Mouse (Mus musculus): ENCODE results near the gene Rin3. TPM values are rescaled to one million over a fixed set of nuclear protein-coding genes. Genes with fewer than 3 reads are reported as not detected.

The Rin3 gene
- polyA plus RNA-seq, 1 experiment from 2014 or later: 1.7 TPM

DNA sequence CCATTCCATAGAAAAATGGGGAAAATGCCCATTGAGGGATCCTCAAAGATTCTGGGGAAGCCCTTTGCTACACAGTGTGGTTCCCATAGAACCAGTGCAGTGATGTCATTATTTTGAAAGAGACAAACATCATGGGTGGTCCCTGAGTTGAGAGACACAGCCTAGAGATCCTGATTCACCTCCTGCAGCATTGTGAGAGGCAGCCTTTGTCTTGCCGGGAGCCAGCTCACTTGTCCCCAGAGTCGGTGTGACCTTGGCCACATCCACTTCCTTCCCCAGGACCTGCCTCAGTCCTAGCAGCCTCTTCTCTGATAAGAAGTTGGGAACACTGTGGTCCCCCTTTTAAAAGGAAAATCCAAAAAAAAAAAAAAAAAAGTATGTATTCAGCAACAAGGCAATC is 36.3 kb downstream of the Rin3 start:
- H3K9me3 ChIP-seq (ENCODE audit: control insufficient read depth, low read length): no peaks in the 10 kb centered on the region
- no peak for ATAC-seq
- H3K4me1 ChIP-seq (replicated peaks; ENCODE audit: control insufficient read depth, insufficient read depth, low read length): no peaks in the 10 kb centered on the region
- H3K4me3 ChIP-seq (replicated peaks; ENCODE audit: low read length): no peak overlapping the region
- no peak overlapping the region for H3K9ac ChIP-seq (replicated peaks; ENCODE audit: low read depth, low read length)
- H3K27ac ChIP-seq (ENCODE audit: low read length): no peak overlapping the region
- H3K36me3 ChIP-seq (ENCODE audit: control insufficient read depth, insufficient read depth): no peaks in the 10 kb centered on the region
- H3K4me2 ChIP-seq (ENCODE audit: low read length): no peak overlapping the region
- 32% methylated on average over 2 of the region's 2 CpGs for WGBS
- H3K27me3 ChIP-seq (replicated peaks; ENCODE audit: control insufficient read depth, insufficient read depth, low read length): no peaks in the 10 kb centered on the region

DNA sequence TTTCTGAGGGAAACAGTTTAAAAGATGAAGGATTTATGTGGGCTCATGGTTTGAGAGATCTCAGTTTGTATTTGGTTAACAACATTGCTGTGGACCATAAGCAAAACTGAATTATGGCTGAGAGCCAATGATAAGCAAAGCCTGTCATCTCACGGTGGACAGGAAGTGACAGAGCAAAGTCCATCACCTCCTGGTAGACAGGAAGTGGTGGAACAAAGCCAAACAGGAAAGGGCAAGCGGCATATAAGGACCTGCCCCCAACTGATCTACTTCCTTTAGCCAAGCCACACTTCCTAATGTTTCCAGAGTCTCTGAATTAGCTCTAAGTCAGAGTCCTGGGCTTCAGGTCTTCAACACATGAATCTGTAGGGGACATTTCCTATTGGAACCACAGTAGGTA is 37.1 kb downstream of the Rin3 start:
- no peaks in the 10 kb centered on the region for H3K9me3 ChIP-seq (ENCODE audit: control insufficient read depth, low read length)
- no peaks in the 10 kb centered on the region for H3K27me3 ChIP-seq (replicated peaks; ENCODE audit: control insufficient read depth, insufficient read depth, low read length)
- H3K4me2 ChIP-seq (ENCODE audit: low read length): no peak overlapping the region
- H3K4me1 ChIP-seq (replicated peaks; ENCODE audit: control insufficient read depth, insufficient read depth, low read length): no peaks in the 10 kb centered on the region
- 80% methylated on average over 2 of the region's 2 CpGs for WGBS
- H3K4me3 ChIP-seq (replicated peaks; ENCODE audit: low read length): no peak overlapping the region
- H3K36me3 ChIP-seq (ENCODE audit: control insufficient read depth, insufficient read depth): no peaks in the 10 kb centered on the region
- no peak for ATAC-seq
- H3K27ac ChIP-seq (ENCODE audit: low read length): no peak overlapping the region
- no peak overlapping the region for H3K9ac ChIP-seq (replicated peaks; ENCODE audit: low read depth, low read length)

DNA sequence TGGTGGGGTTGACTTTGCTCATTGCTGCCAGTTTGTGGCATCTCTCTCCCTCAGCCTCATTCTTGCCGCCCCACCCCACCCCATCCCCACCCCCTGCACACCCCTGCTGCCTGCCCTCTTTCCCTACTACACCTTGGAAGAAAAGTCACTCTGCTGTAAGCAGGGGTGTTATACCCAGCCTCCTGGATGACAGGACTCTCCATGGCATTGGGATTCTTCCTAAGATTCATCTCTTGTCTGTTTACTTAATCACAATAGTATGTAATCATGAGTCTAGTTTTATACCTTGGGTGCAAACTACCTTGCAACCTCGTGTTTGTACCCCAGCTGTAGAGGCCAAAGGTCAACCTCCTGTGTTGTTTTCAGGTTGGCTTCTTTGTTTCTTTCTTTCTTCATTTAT is 37.5 kb downstream of the Rin3 start:
- Histone ChIP-seq H3K36me3 (ENCODE audit: control insufficient read depth, insufficient read depth) (no peaks in the 10 kb centered on the region), H3K9ac (replicated peaks; ENCODE audit: low read depth, low read length) (no peak overlapping the region), H3K4me2 (ENCODE audit: low read length) (no peak overlapping the region), H3K4me1 (replicated peaks; ENCODE audit: control insufficient read depth, insufficient read depth, low read length) (no peaks in the 10 kb centered on the region), H3K27me3 (replicated peaks; ENCODE audit: control insufficient read depth, insufficient read depth, low read length) (no peaks in the 10 kb centered on the region), H3K9me3 (ENCODE audit: control insufficient read depth, low read length) (no peaks in the 10 kb centered on the region), H3K27ac (ENCODE audit: low read length) (no peak overlapping the region), H3K4me3 (replicated peaks; ENCODE audit: low read length) (no peak overlapping the region)
- ATAC-seq: no peak
- WGBS: 48% methylated on average over 2 of the region's 2 CpGs

DNA sequence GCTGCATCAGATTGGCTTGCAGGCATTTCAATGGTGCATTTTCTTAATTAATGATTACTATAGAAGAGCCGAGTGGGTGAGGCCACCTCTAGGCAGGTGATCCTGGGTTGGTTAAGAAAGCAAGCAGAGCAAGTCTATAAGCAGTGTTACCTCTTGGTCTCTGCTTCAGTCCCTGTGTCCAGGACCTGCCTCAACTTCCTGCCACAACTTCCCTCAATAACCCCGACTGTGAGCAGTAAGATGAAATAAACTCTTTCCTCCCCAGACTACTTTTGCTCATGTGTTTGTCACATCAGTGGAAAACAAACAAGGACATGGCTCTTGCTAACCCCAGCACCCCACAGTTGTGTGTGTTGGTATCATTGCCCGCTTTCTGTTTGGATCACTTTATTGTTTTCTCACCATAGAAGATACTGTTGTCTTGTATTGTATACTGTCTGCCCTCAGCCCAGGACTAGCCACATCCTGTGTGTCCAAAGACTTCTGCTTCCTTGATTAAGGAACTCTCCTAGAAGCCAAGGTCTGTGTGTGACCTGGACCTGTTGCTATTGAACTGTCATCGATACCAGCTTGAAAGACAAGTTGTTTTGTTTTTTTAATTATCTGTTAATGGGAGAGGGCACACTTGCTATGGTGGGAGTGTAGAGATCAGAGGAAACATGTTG is 38.3 kb downstream of the Rin3 start:
- no peak for ATAC-seq
- H3K4me3 ChIP-seq (replicated peaks; ENCODE audit: low read length): no peak overlapping the region

DNA sequence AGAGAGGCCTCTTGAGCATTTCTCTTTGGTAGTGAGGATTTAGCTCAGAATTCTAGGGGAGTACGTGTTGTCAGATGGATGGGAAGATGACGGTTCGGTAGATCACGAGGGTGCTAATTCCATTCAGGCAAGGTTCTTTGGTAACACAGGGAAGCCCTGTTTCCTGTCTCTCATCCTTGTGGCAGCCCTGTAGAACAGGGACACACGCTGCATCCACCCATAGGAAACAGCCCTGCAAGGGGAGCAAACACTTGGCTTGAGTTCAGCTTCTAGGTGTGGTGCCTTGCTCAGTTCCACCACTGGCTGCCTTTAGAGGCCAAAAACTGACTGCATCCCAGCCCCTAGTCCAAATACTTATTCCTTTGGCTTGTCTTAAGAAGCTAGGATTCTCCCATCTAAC is 39.0 kb downstream of the Rin3 start:
- Histone ChIP-seq H3K4me1 (replicated peaks; ENCODE audit: control insufficient read depth, insufficient read depth, low read length) (no peaks in the 10 kb centered on the region), H3K36me3 (ENCODE audit: control insufficient read depth, insufficient read depth) (no peaks in the 10 kb centered on the region), H3K27me3 (replicated peaks; ENCODE audit: control insufficient read depth, insufficient read depth, low read length) (no peaks in the 10 kb centered on the region), H3K4me2 (ENCODE audit: low read length) (no peak overlapping the region), H3K27ac (ENCODE audit: low read length) (no peak overlapping the region), H3K9me3 (ENCODE audit: control insufficient read depth, low read length) (no peaks in the 10 kb centered on the region), H3K9ac (replicated peaks; ENCODE audit: low read depth, low read length) (no peak overlapping the region), H3K4me3 (replicated peaks; ENCODE audit: low read length) (no peak overlapping the region)
- WGBS: 82% methylated on average over 5 of the region's 5 CpGs
- no peak for ATAC-seq

More for the DNA sequence above, 38.3 kb downstream of the Rin3 start:
- no peaks in the 10 kb centered on the region for H3K27me3 ChIP-seq (replicated peaks; ENCODE audit: control insufficient read depth, insufficient read depth, low read length)
- H3K27ac ChIP-seq (ENCODE audit: low read length): no peak overlapping the region
- H3K4me1 ChIP-seq (replicated peaks; ENCODE audit: control insufficient read depth, insufficient read depth, low read length): no peaks in the 10 kb centered on the region
- H3K36me3 ChIP-seq (ENCODE audit: control insufficient read depth, insufficient read depth): no peaks in the 10 kb centered on the region
- 85% methylated on average over 4 of the region's 4 CpGs for whole genome bisulfite sequencing
- no peak overlapping the region for H3K4me2 ChIP-seq (ENCODE audit: low read length)
- no peak overlapping the region for H3K9ac ChIP-seq (replicated peaks; ENCODE audit: low read depth, low read length)
- no peaks in the 10 kb centered on the region for H3K9me3 ChIP-seq (ENCODE audit: control insufficient read depth, low read length)

DNA sequence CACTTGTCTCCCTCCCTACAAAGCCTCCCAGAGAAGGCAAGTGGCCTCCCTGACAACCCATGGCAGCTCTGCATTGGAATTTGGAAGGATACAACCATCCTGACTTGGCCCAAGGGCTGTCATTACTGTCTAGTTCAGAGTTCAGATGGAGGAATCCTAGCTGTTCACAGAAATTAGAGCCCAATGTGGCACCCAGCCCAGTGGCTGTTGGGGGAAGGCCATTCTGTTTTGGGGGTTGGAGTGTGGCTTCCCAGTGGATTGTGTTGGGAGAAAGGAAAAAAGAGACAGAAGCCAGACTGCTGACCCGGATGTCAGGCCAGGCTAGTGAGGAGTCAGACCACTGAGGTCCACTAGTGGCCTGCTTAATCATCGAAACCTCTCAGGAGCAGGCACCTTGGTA is 40.5 kb downstream of the Rin3 start:
- H3K27me3 ChIP-seq (replicated peaks; ENCODE audit: control insufficient read depth, insufficient read depth, low read length): no peaks in the 10 kb centered on the region
- no peak overlapping the region for H3K4me2 ChIP-seq (ENCODE audit: low read length)
- ATAC-seq: no peak
- 0 out of 2 replicates have a peak, but pooled peaks cover 4% of the 10 kb centered on the region for H3K4me1 ChIP-seq (replicated peaks; ENCODE audit: control insufficient read depth, insufficient read depth, low read length)
- H3K36me3 ChIP-seq (ENCODE audit: control insufficient read depth, insufficient read depth): no peaks in the 10 kb centered on the region
- H3K9ac ChIP-seq (replicated peaks; ENCODE audit: low read depth, low read length): no peak overlapping the region
- H3K9me3 ChIP-seq (ENCODE audit: control insufficient read depth, low read length): no peaks in the 10 kb centered on the region
- H3K4me3 ChIP-seq (replicated peaks; ENCODE audit: low read length): no peak overlapping the region
- no peak overlapping the region for H3K27ac ChIP-seq (ENCODE audit: low read length)
- 95% methylated on average over 2 of the region's 2 CpGs for WGBS

DNA sequence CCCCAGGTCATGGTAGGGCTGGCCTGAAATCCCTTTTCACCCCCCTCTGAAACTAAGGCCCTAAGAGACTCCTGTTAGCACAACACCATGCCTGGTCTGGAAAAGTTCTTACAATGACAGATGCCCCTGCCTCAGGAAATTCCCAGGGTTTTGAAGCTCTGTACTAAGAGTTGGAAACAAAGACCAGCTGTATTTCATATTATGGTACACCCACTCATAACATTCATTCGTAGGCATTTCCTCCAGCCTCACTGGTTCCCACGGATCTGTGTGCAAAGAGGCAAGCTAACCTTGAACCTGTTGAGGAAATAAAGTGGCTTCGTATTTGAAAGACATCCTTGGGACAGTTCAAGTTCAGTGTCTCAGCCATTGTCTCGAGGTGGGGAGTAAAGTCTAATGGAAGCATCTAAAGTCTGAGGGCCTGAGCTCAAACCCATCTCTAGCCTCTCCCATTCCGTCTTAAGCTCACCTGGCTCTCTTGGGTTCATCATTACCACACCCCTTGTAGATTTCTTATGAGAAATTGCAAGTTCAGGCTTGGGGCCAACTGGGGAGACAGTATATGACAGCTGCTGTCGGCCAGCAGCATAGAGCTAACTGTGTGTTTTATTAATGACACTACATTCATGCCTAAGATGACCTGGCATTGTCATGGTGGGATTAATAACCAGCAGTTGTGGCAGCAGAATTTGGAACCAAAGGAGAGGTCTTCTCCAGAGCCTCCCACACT is 41.5 kb downstream of the Rin3 start:
- H3K27me3 ChIP-seq (replicated peaks; ENCODE audit: control insufficient read depth, insufficient read depth, low read length): no peaks in the 10 kb centered on the region
- ATAC-seq: no peak
- WGBS: 85% methylated on average over 6 of the region's 6 CpGs

DNA sequence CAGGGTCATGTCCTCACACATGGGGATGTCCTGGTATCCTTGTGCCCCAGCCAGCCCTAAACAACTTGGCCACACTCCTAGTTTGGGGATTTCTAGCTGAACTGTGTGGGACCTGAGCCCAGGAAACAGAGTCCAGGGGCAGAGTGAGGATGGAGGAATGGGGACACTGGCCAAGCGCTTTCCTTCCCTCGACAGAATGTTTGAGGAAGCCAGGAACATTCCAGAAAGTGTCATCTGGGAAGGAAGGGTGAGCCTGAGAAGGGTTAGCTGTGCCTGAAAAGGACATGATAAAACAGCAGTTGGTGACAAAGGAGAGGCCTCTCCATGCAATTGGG is 42.0 kb downstream of the Rin3 start:
- H3K36me3 ChIP-seq (ENCODE audit: control insufficient read depth, insufficient read depth): no peaks in the 10 kb centered on the region
- no peaks in the 10 kb centered on the region for H3K27me3 ChIP-seq (replicated peaks; ENCODE audit: control insufficient read depth, insufficient read depth, low read length)
- 91% methylated on average over 2 of the region's 2 CpGs for WGBS
- ATAC-seq: no peak
- 0 out of 2 replicates have a peak, but pooled peaks cover 4% of the 10 kb centered on the region for H3K4me1 ChIP-seq (replicated peaks; ENCODE audit: control insufficient read depth, insufficient read depth, low read length)
- no peak overlapping the region for H3K27ac ChIP-seq (ENCODE audit: low read length)
- H3K9me3 ChIP-seq (ENCODE audit: control insufficient read depth, low read length): no peaks in the 10 kb centered on the region
- H3K4me3 ChIP-seq (replicated peaks; ENCODE audit: low read length): no peak overlapping the region
- H3K9ac ChIP-seq (replicated peaks; ENCODE audit: low read depth, low read length): no peak overlapping the region
- no peak overlapping the region for H3K4me2 ChIP-seq (ENCODE audit: low read length)

More for the DNA sequence above, 41.5 kb downstream of the Rin3 start:
- H3K9me3 ChIP-seq (ENCODE audit: control insufficient read depth, low read length): no peaks in the 10 kb centered on the region
- 0 out of 2 replicates have a peak, but pooled peaks cover 4% of the 10 kb centered on the region for H3K4me1 ChIP-seq (replicated peaks; ENCODE audit: control insufficient read depth, insufficient read depth, low read length)
- H3K4me2 ChIP-seq (ENCODE audit: low read length): no peak overlapping the region
- H3K9ac ChIP-seq (replicated peaks; ENCODE audit: low read depth, low read length): no peak overlapping the region
- H3K36me3 ChIP-seq (ENCODE audit: control insufficient read depth, insufficient read depth): no peaks in the 10 kb centered on the region
- H3K27ac ChIP-seq (ENCODE audit: low read length): no peak overlapping the region
- no peak overlapping the region for H3K4me3 ChIP-seq (replicated peaks; ENCODE audit: low read length)

DNA sequence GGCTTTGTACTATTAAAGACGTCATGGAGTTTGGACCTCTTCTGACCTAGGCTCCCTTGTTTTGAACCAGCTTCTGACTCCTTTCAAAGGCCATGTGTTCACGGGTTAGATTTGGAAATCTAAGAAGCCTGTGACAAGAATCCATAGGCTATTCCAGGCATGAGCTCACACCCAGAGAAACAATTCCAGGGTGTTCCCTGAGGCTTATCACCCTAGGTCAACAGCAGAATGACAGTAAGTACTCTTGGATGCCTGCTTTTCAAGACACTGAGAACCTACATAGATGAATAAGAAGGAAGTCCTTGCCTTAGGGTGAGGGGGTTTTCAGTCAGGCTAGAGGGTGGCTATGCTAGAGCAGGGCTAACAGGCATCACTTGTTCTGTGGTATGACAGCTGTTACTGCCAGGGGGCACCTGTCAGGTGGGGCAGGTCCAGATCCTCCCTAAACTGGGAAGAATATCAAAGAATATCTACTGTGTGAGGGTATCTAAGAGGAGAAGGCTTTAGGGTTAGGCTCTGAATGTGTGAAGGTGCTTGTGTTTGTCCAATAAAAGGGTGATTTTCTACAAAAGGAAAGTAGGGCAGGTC is 44.0 kb downstream of the Rin3 start:
- no peak for ATAC-seq
- H3K27me3 ChIP-seq (replicated peaks; ENCODE audit: control insufficient read depth, insufficient read depth, low read length): no peaks in the 10 kb centered on the region
- H3K9me3 ChIP-seq (ENCODE audit: control insufficient read depth, low read length): no peaks in the 10 kb centered on the region
- 0 out of 2 replicates have a peak, but pooled peaks cover 4% of the 10 kb centered on the region for H3K4me1 ChIP-seq (replicated peaks; ENCODE audit: control insufficient read depth, insufficient read depth, low read length)
- no peak overlapping the region for H3K9ac ChIP-seq (replicated peaks; ENCODE audit: low read depth, low read length)
- no peaks in the 10 kb centered on the region for H3K36me3 ChIP-seq (ENCODE audit: control insufficient read depth, insufficient read depth)
- H3K27ac ChIP-seq (ENCODE audit: low read length): no peak overlapping the region
- H3K4me2 ChIP-seq (ENCODE audit: low read length): no peak overlapping the region
- WGBS: 87% methylated on average over 2 of the region's 2 CpGs
- H3K4me3 ChIP-seq (replicated peaks; ENCODE audit: low read length): no peak overlapping the region
